Mouse (Mus musculus) stomach, postnatal 0 days (tissue): ENCODE measurements at regions not wholly inside any gene's neighbourhood (a gene's known extent, or its start where the extent isn't known, plus 50 kb on each side); places are given as distances from the start of the nearest gene placed in this dataset.

Experiments
- ATAC-seq: fragments of 200-750 bp; cut with Nextera tagmentation; 2 replicates; pipeline ENCODE4 v1.8.0; 2017; ENCODE audit not compliant: low FRiP score, low TSS enrichment
- DNase-seq: peaks from one replicate; pipeline ENCODE4 v3.0.0-alpha.2; 2016; ENCODE audit warnings: low spot score
- H3K27ac ChIP-seq: fragments of 300-500 bp; sonication (generic); replicated peaks from 2 replicates; pipeline ENCODE4 v1.5.1; 2014; ENCODE audit warnings: mild to moderate bottlenecking, control low read depth
- H3K27me3 ChIP-seq: fragments of 300-500 bp; sonication (generic); 2 replicates; pipeline ENCODE4 v1.6.1; 2014; ENCODE audit warnings: low read length; ENCODE audit not compliant: control insufficient read depth, insufficient read depth
- H3K36me3 ChIP-seq: fragments of 300-500 bp; sonication (generic); 2 replicates; pipeline ENCODE4 v1.6.1; 2014; ENCODE audit warnings: low read length, mixed read lengths; ENCODE audit not compliant: control insufficient read depth, insufficient read depth
- H3K4me1 ChIP-seq: fragments of 300-500 bp; sonication (generic); replicated peaks from 2 replicates; pipeline ENCODE4 v1.6.1; 2014; ENCODE audit warnings: antibody characterized with exemption; ENCODE audit not compliant: control insufficient read depth, insufficient read depth
- H3K4me2 ChIP-seq: fragments of 300-500 bp; sonication (generic); replicated peaks from 2 replicates; pipeline ENCODE4 v1.6.1; 2014; ENCODE audit warnings: low read depth, mild to moderate bottlenecking, control low read depth, moderate library complexity
- H3K4me3 ChIP-seq: fragments of 300-500 bp; sonication (generic); 2 replicates; pipeline ENCODE4 v1.5.1; 2014; ENCODE audit warnings: low read depth, low read length, control low read depth
- H3K9ac ChIP-seq: fragments of 300-500 bp; sonication (generic); 2 replicates; pipeline ENCODE4 v1.6.1; 2014; ENCODE audit warnings: mild to moderate bottlenecking, low read length, control low read depth, mixed read lengths
- H3K9me3 ChIP-seq: fragments of 300-500 bp; sonication (generic); 2 replicates; pipeline ENCODE4 v1.6.1; 2016; ENCODE audit warnings: low read length; ENCODE audit not compliant: control insufficient read depth
- CTCF ChIP-seq: IDR thresholded peaks from 2 replicates; pipeline ENCODE4 v1.5.1; 2016; ENCODE audit warnings: antibody characterized with exemption, low read depth, mild to moderate bottlenecking, moderate library complexity
- EP300 ChIP-seq: optimal IDR thresholded peaks from 2 replicates; pipeline ENCODE3; 2016; ENCODE audit warnings: antibody characterized with exemption
- WGBS: fragments of 180-500 bp; shearing (Covaris S2); extraction: QIAGEN DNeasy Blood & Tissue Kit; methylation state at CpG from one replicate; pipeline ENCODE4 v1.1.7; 2014; 5-methylcytosine and 5-hydroxymethylcytosine counted together

DNA sequence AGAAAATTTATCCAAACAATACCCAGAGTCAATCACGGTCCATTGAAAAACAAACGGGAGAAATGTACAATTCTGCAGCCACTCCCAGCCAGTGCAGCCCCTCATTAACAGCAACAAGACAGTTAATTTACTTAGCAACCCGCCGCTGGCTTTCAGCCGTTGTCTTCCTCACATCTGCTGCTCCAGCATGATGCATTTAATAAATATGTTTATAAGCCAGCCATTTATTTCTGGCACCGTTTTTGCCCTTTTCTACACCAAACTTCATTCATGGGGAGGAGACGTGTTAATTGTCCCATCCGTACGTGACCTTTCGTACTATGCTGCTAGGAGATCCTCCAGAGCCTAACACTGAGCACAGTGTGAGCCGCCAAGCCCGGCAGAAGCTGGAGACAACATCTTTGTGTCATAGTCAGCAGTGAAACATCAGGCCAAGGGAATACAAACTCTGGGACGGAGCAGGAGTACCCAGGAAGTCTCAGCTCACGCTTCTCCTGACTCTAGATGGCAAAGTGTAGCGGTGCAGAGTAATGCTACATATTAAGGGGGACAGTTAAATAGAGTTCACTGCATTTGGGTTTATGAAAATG is 97.9 kb downstream of the Rpap3 start:
- H3K27me3 ChIP-seq, result no peaks in the 10 kb centered on the region
- H3K9ac ChIP-seq, result no peak overlapping the region
- H3K4me1 ChIP-seq, result peaks cover 3% of the 10 kb centered on the region; the same call in 1 of the 2 replicates
- 54% methylated on average over 15 of the region's 15 CpGs for WGBS
- no peak for DNase-seq
- H3K4me2 ChIP-seq, result peak overlapping the region; percentile 61; the same call in 1 of the 2 replicates
- H3K27ac ChIP-seq, result no peak overlapping the region
- H3K4me3 ChIP-seq, result no peak overlapping the region
- no peak for TF ChIP-seq EP300
- TF ChIP-seq CTCF, result no peak
- H3K9me3 ChIP-seq, result no peaks in the 10 kb centered on the region
- no peaks in the 10 kb centered on the region for H3K36me3 ChIP-seq
- ATAC-seq, result no peak

DNA sequence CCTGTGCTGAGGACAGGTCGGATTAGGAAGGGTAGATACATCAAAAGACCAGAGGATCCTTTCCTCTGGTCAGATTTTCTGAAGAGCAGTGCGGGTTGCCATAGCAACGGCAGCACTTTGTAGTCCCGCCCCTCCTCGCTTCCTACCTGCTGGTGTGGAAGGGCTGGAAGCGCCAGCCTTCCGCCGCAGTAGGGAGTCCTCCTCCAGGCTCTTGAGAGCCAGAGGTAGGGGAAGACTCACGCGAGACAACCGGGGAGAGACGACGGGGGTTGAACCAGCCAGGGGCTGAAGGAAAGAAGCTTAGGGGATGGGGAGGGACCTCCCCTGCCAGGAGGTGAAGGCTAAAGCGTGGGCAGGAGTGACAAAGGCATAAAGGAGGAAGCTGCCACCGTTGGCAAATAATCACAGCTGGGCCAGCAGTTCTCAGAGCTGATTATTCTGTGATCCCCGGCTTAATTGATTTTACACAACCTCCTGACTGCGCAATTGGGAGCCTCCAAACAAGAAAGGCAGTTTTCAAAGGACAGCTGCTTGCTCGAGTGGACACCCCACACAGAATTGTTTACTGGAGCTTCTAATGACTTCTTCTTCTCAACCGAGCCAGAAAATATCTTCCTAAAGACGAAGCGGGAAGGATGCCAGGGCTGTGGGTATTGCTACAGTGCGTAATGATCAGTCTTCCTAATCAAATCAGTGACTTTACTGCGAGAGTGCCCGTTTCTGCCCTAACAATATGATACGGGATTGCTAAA is 98.8 kb downstream of the Rpap3 start:
- Histone ChIP-seq H3K4me1 (peaks cover 3% of the 10 kb centered on the region; the same call in 1 of the 2 replicates), H3K4me2 (peak overlapping the region; percentile 61), H3K9me3 (no peaks in the 10 kb centered on the region), H3K27me3 (no peaks in the 10 kb centered on the region), H3K27ac (no peak overlapping the region), H3K9ac (peak overlapping the region; percentile 41; the same call in 1 of the 2 replicates), H3K4me3 (peak overlapping the region; percentile 23), H3K36me3 (no peaks in the 10 kb centered on the region)
- WGBS, result 9% methylated on average over 25 of the region's 25 CpGs
- TF ChIP-seq CTCF, result no peak
- TF ChIP-seq EP300, result no peak
- DNase-seq (peak; percentile 66), ATAC-seq (peak; percentile 59)

DNA sequence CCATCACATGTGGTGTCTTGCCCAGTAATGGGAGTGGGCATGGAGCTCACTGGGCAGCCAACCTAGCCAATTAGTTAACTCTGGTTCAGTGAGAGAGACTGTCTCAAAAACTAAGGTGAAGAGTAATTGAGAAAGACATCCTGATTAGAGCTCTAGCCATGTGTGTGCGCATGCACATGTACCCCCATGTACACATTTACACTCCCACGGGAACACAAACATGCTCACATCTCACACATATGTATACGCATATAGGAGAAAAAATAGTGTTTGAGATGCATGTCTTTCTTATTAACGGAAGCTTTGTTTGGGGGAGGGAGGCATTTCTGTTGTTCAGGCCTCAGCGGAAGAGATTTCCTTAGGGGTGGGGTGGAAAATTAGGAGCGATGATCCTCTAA is 99.4 kb downstream of the Rpap3 start:
- WGBS, result 41% methylated on average over 6 of the region's 6 CpGs

DNA sequence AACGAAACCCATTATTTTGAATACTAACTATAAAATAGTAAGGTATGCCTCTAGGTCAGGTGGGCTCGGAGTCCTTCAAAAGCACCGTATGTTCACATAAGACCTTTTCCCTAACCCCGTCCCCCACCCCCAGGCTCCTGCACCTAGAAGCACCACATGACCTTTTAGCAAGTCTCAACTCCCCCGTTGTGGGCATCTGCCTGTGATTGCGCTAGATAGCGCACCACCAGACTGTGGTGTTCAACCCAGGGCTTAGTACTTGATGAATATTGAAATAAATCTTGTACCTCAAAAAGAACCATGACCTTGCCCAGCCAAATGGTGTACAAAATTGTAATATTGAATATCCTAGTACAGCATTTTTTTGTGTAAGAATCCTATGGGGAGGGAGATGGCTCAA is 99.8 kb downstream of the Rpap3 start:
- ATAC-seq (no peak), DNase-seq (no peak)
- Histone ChIP-seq H3K27me3 (no peaks in the 10 kb centered on the region), H3K27ac (no peak overlapping the region), H3K4me1 (peaks cover 3% of the 10 kb centered on the region; the same call in 1 of the 2 replicates), H3K4me3 (no peak overlapping the region), H3K9ac (no peak overlapping the region), H3K9me3 (no peaks in the 10 kb centered on the region), H3K4me2 (no peak overlapping the region), H3K36me3 (no peaks in the 10 kb centered on the region)
- 90% methylated on average over 7 of the region's 7 CpGs for WGBS
- TF ChIP-seq EP300, result no peak
- no peak for TF ChIP-seq CTCF

More for the DNA sequence above, 99.4 kb downstream of the Rpap3 start:
- TF ChIP-seq EP300 (no peak), CTCF (no peak)
- Histone ChIP-seq H3K4me2 (peak overlapping the region; percentile 61), H3K4me1 (peaks cover 3% of the 10 kb centered on the region; the same call in 1 of the 2 replicates), H3K9me3 (no peaks in the 10 kb centered on the region), H3K27ac (no peak overlapping the region), H3K4me3 (peak overlapping the region; percentile 23; the same call in 1 of the 2 replicates), H3K9ac (no peak overlapping the region), H3K27me3 (no peaks in the 10 kb centered on the region), H3K36me3 (no peaks in the 10 kb centered on the region)
- no peak for ATAC-seq
- no peak for DNase-seq

DNA sequence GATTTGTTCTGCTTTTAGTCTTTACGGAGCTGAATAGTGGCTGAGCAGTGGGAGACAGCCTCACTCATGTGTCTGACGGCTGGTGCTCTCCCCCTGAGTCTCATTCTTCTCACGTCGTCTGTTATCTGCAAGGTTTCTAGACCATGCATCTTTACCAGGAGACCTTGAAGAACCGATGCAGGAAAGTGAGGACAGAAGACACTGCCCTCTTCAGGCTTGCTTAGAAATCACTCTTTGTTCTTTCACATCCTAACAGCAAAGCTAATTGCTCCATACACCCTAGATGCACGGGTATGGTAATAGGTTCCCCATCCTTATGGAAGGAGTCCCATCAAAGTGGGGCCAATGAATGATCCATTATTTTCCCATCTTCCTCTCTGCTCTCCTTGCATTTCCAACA is 102.1 kb downstream of the Rpap3 start:
- no peaks in the 10 kb centered on the region for H3K36me3 ChIP-seq
- no peak for ATAC-seq
- H3K4me2 ChIP-seq, result no peak overlapping the region
- no peaks in the 10 kb centered on the region for H3K9me3 ChIP-seq
- H3K9ac ChIP-seq, result no peak overlapping the region
- TF ChIP-seq CTCF (peak; percentile 67), EP300 (no peak)
- no peaks in the 10 kb centered on the region for H3K27me3 ChIP-seq
- peaks cover 3% of the 10 kb centered on the region; the same call in 1 of the 2 replicates for H3K4me1 ChIP-seq
- no peak overlapping the region for H3K4me3 ChIP-seq
- WGBS, result 65% methylated on average over 6 of the region's 6 CpGs
- no peak overlapping the region for H3K27ac ChIP-seq
- no peak for DNase-seq

DNA sequence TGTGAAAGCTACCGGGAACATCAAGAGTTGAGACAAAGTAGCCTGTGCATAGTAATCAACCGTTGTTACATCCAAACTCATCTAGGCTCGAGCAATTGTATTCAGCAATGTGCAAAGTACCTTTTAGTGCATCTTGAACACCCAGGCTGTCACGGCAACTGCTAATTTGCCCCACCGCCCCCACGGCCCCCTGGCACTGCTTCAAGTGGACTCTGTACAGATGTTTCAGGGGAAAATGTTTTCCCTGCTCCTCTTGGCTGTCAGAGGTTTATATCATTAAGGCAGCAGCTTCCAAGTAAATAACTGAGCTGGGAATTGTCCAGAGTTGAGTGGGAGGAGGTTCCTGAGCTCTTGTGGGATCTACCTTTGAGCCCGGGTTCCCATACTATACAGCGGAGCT is 107.4 kb downstream of the Rpap3 start:
- 66% methylated on average over 8 of the region's 8 CpGs for WGBS
- ATAC-seq (no peak), DNase-seq (no peak)
- no peak overlapping the region for H3K4me2 ChIP-seq
- no peak overlapping the region for H3K4me3 ChIP-seq
- H3K9me3 ChIP-seq, result no peaks in the 10 kb centered on the region
- no peaks in the 10 kb centered on the region for H3K27me3 ChIP-seq
- H3K4me1 ChIP-seq, result no peaks in the 10 kb centered on the region
- H3K36me3 ChIP-seq, result no peaks in the 10 kb centered on the region
- H3K9ac ChIP-seq, result no peak overlapping the region
- TF ChIP-seq EP300, result no peak
- TF ChIP-seq CTCF, result no peak
- H3K27ac ChIP-seq, result no peak overlapping the region
